Mouse (Mus musculus): ENCODE results near the gene Kctd15. TPM values are rescaled to one million over a fixed set of nuclear protein-coding genes. Genes with fewer than 3 reads are reported as not detected.

The Kctd15 gene
- polyA plus RNA-seq, 1 experiment from 2014 or later: 28.2 TPM

- Histone ChIP-seq H3K4me2 (ENCODE audit: low read depth, severe bottlenecking) (no peak overlapping the region), H3K9ac (ENCODE audit: low read length) (no peak overlapping the region), H3K36me3 (ENCODE audit: control insufficient read depth, insufficient read depth, low read length) (peaks cover 27% of the 10 kb centered on the region), H3K27me3 (ENCODE audit: control insufficient read depth, insufficient read depth, low read length) (no peaks in the 10 kb centered on the region), H3K27ac (replicated peaks; ENCODE audit: low read depth, low read length) (no peak overlapping the region), H3K9me3 (ENCODE audit: control insufficient read depth, low read length) (no peaks in the 10 kb centered on the region), H3K4me3 (ENCODE audit: low read depth, low read length) (no peak overlapping the region), H3K4me1 (ENCODE audit: control insufficient read depth, insufficient read depth, low read length) (peaks cover 10% of the 10 kb centered on the region)
- DNase-seq (ENCODE audit: low spot score) (no peak), ATAC-seq (ENCODE audit: insufficient number of reproducible peaks, low FRiP score, low TSS enrichment, low read depth) (no peak)
- WGBS: 89% methylated on average over 9 of the region's 9 CpGs
Observed at GRCm38 (mm10) chr7:34647052-34647451, 9.5 kb downstream of the Kctd15 start.

GRCm38 (mm10) chr7:34646144-34646795 lies 10.3 kb downstream of the Kctd15 start:
- H3K9ac ChIP-seq (ENCODE audit: low read length): no peak overlapping the region
- H3K27me3 ChIP-seq (ENCODE audit: control insufficient read depth, insufficient read depth, low read length): no peaks in the 10 kb centered on the region
- no peak overlapping the region for H3K27ac ChIP-seq (replicated peaks; ENCODE audit: low read depth, low read length)
- ATAC-seq (ENCODE audit: insufficient number of reproducible peaks, low FRiP score, low TSS enrichment, low read depth) (no peak), DNase-seq (ENCODE audit: low spot score) (no peak)
- no peaks in the 10 kb centered on the region for H3K9me3 ChIP-seq (ENCODE audit: control insufficient read depth, low read length)
- peaks cover 27% of the 10 kb centered on the region for H3K36me3 ChIP-seq (ENCODE audit: control insufficient read depth, insufficient read depth, low read length)
- 88% methylated on average over 12 of the region's 12 CpGs for WGBS
- no peak overlapping the region for H3K4me3 ChIP-seq (ENCODE audit: low read depth, low read length)
- H3K4me1 ChIP-seq (ENCODE audit: control insufficient read depth, insufficient read depth, low read length): peaks cover 2% of the 10 kb centered on the region; the same call in 1 of the 2 replicates
- no peak overlapping the region for H3K4me2 ChIP-seq (ENCODE audit: low read depth, severe bottlenecking)

- H3K9me3 ChIP-seq (ENCODE audit: control insufficient read depth, low read length): no peaks in the 10 kb centered on the region
- no peaks in the 10 kb centered on the region for H3K27me3 ChIP-seq (ENCODE audit: control insufficient read depth, insufficient read depth, low read length)
- no peak overlapping the region for H3K4me2 ChIP-seq (ENCODE audit: low read depth, severe bottlenecking)
- no peak overlapping the region for H3K4me3 ChIP-seq (ENCODE audit: low read depth, low read length)
- DNase-seq (ENCODE audit: low spot score) (no peak), ATAC-seq (ENCODE audit: insufficient number of reproducible peaks, low FRiP score, low TSS enrichment, low read depth) (no peak)
- H3K9ac ChIP-seq (ENCODE audit: low read length): no peak overlapping the region
- peaks cover 27% of the 10 kb centered on the region for H3K36me3 ChIP-seq (ENCODE audit: control insufficient read depth, insufficient read depth, low read length)
- no peak overlapping the region for H3K27ac ChIP-seq (replicated peaks; ENCODE audit: low read depth, low read length)
- no peaks in the 10 kb centered on the region for H3K4me1 ChIP-seq (ENCODE audit: control insufficient read depth, insufficient read depth, low read length)
- 92% methylated on average over 2 of the region's 2 CpGs for WGBS
Observed at GRCm38 (mm10) chr7:34645623-34646022, 10.9 kb downstream of the Kctd15 start.

- Histone ChIP-seq H3K27ac (replicated peaks; ENCODE audit: low read depth, low read length) (no peak overlapping the region), H3K27me3 (ENCODE audit: control insufficient read depth, insufficient read depth, low read length) (no peaks in the 10 kb centered on the region)
Observed at GRCm38 (mm10) chr7:34644591-34644990, 11.9 kb downstream of the Kctd15 start.

GRCm38 (mm10) chr7:34643329-34643728 lies 13.2 kb downstream of the Kctd15 start:
- Histone ChIP-seq H3K27ac (replicated peaks; ENCODE audit: low read depth, low read length) (no peak overlapping the region), H3K36me3 (ENCODE audit: control insufficient read depth, insufficient read depth, low read length) (peaks cover 27% of the 10 kb centered on the region), H3K4me2 (ENCODE audit: low read depth, severe bottlenecking) (no peak overlapping the region), H3K4me1 (ENCODE audit: control insufficient read depth, insufficient read depth, low read length) (no peaks in the 10 kb centered on the region), H3K4me3 (ENCODE audit: low read depth, low read length) (no peak overlapping the region), H3K9ac (ENCODE audit: low read length) (no peak overlapping the region), H3K27me3 (ENCODE audit: control insufficient read depth, insufficient read depth, low read length) (no peaks in the 10 kb centered on the region), H3K9me3 (ENCODE audit: control insufficient read depth, low read length) (no peaks in the 10 kb centered on the region)
- 76% methylated on average over 6 of the region's 6 CpGs for WGBS
- DNase-seq (ENCODE audit: low spot score) (no peak), ATAC-seq (ENCODE audit: insufficient number of reproducible peaks, low FRiP score, low TSS enrichment, low read depth) (no peak)

More at GRCm38 (mm10) chr7:34644591-34644990, 11.9 kb downstream of the Kctd15 start:
- no peaks in the 10 kb centered on the region for H3K4me1 ChIP-seq (ENCODE audit: control insufficient read depth, insufficient read depth, low read length)
- ATAC-seq (ENCODE audit: insufficient number of reproducible peaks, low FRiP score, low TSS enrichment, low read depth) (no peak), DNase-seq (ENCODE audit: low spot score) (no peak)
- no peak overlapping the region for H3K4me3 ChIP-seq (ENCODE audit: low read depth, low read length)
- 87% methylated on average over 18 of the region's 18 CpGs for WGBS
- H3K4me2 ChIP-seq (ENCODE audit: low read depth, severe bottlenecking): no peak overlapping the region
- H3K36me3 ChIP-seq (ENCODE audit: control insufficient read depth, insufficient read depth, low read length): peaks cover 29% of the 10 kb centered on the region
- no peak overlapping the region for H3K9ac ChIP-seq (ENCODE audit: low read length)
- no peaks in the 10 kb centered on the region for H3K9me3 ChIP-seq (ENCODE audit: control insufficient read depth, low read length)

GRCm38 (mm10) chr7:34641968-34642367 lies 14.6 kb downstream of the Kctd15 start:
- no peak overlapping the region for H3K27ac ChIP-seq (replicated peaks; ENCODE audit: low read depth, low read length)
- peaks cover 21% of the 10 kb centered on the region for H3K36me3 ChIP-seq (ENCODE audit: control insufficient read depth, insufficient read depth, low read length)
- H3K4me2 ChIP-seq (ENCODE audit: low read depth, severe bottlenecking): no peak overlapping the region
- 90% methylated on average over 13 of the region's 13 CpGs for WGBS
- DNase-seq (ENCODE audit: low spot score): no peak
- no peak overlapping the region for H3K9ac ChIP-seq (ENCODE audit: low read length)
- ATAC-seq (ENCODE audit: insufficient number of reproducible peaks, low FRiP score, low TSS enrichment, low read depth): no peak
- no peaks in the 10 kb centered on the region for H3K27me3 ChIP-seq (ENCODE audit: control insufficient read depth, insufficient read depth, low read length)
- H3K4me1 ChIP-seq (ENCODE audit: control insufficient read depth, insufficient read depth, low read length): no peaks in the 10 kb centered on the region
- no peak overlapping the region for H3K4me3 ChIP-seq (ENCODE audit: low read depth, low read length)
- no peaks in the 10 kb centered on the region for H3K9me3 ChIP-seq (ENCODE audit: control insufficient read depth, low read length)

GRCm38 (mm10) chr7:34639798-34640197 lies 16.7 kb downstream of the Kctd15 start:
- 89% methylated on average over 11 of the region's 11 CpGs for WGBS

GRCm38 (mm10) chr7:34636661-34637060 lies 19.9 kb downstream of the Kctd15 start:
- Histone ChIP-seq H3K4me2 (ENCODE audit: low read depth, severe bottlenecking) (no peak overlapping the region), H3K9me3 (ENCODE audit: control insufficient read depth, low read length) (no peaks in the 10 kb centered on the region), H3K4me1 (ENCODE audit: control insufficient read depth, insufficient read depth, low read length) (no peaks in the 10 kb centered on the region), H3K27ac (replicated peaks; ENCODE audit: low read depth, low read length) (no peak overlapping the region), H3K36me3 (ENCODE audit: control insufficient read depth, insufficient read depth, low read length) (peaks cover 9% of the 10 kb centered on the region; the same call in 1 of the 2 replicates), H3K27me3 (ENCODE audit: control insufficient read depth, insufficient read depth, low read length) (no peaks in the 10 kb centered on the region), H3K9ac (ENCODE audit: low read length) (no peak overlapping the region), H3K4me3 (ENCODE audit: low read depth, low read length) (no peak overlapping the region)
- DNase-seq (ENCODE audit: low spot score) (no peak), ATAC-seq (ENCODE audit: insufficient number of reproducible peaks, low FRiP score, low TSS enrichment, low read depth) (no peak)
- WGBS: 81% methylated on average over 4 of the region's 4 CpGs

More at GRCm38 (mm10) chr7:34639798-34640197, 16.7 kb downstream of the Kctd15 start:
- ATAC-seq (ENCODE audit: insufficient number of reproducible peaks, low FRiP score, low TSS enrichment, low read depth): no peak
- Histone ChIP-seq H3K9ac (ENCODE audit: low read length) (no peak overlapping the region), H3K36me3 (ENCODE audit: control insufficient read depth, insufficient read depth, low read length) (peaks cover 15% of the 10 kb centered on the region), H3K4me3 (ENCODE audit: low read depth, low read length) (no peak overlapping the region), H3K9me3 (ENCODE audit: control insufficient read depth, low read length) (no peaks in the 10 kb centered on the region), H3K4me2 (ENCODE audit: low read depth, severe bottlenecking) (no peak overlapping the region), H3K27ac (replicated peaks; ENCODE audit: low read depth, low read length) (no peak overlapping the region), H3K4me1 (ENCODE audit: control insufficient read depth, insufficient read depth, low read length) (no peaks in the 10 kb centered on the region), H3K27me3 (ENCODE audit: control insufficient read depth, insufficient read depth, low read length) (no peaks in the 10 kb centered on the region)
- no peak for DNase-seq (ENCODE audit: low spot score)
